Mouse (Mus musculus) CH12.LX (cell line): Measurements from ENCODE around the gene Gm20388.

Experiments used
- HCFC1 ChIP-seq: IDR thresholded peaks from 2 replicates; pipeline ENCODE4 v1.6.1; 2012; ENCODE audit warnings: low read depth, mild to moderate bottlenecking, inconsistent platforms, low read length, improper control_type of control experiment
- JUN ChIP-seq: IDR thresholded peaks from 2 replicates; pipeline ENCODE4 v1.6.1; 2011; ENCODE audit warnings: low read depth, mild to moderate bottlenecking, low read length, improper control_type of control experiment, moderate library complexity; ENCODE audit not compliant: insufficient read depth
- MXI1 ChIP-seq: IDR thresholded peaks from 2 replicates; pipeline ENCODE4 v1.6.1; 2011; ENCODE audit warnings: mild to moderate bottlenecking, low read depth, low read length, improper control_type of control experiment
- NRF1 ChIP-seq: IDR thresholded peaks from 2 replicates; pipeline ENCODE4 v1.6.1; 2014; ENCODE audit warnings: low read depth, mild to moderate bottlenecking, inconsistent platforms, low read length, improper control_type of control experiment, moderate library complexity
- POLR2A ChIP-seq: IDR thresholded peaks from 2 replicates; pipeline ENCODE4 v1.6.1; 2011; ENCODE audit warnings: low read depth, mild to moderate bottlenecking, improper control_type of control experiment, low read length
- RAD21 ChIP-seq: IDR thresholded peaks from 2 replicates; pipeline ENCODE4 v1.6.1; 2011; ENCODE audit warnings: low read depth, mild to moderate bottlenecking, low read length, improper control_type of control experiment, moderate library complexity

DNA sequence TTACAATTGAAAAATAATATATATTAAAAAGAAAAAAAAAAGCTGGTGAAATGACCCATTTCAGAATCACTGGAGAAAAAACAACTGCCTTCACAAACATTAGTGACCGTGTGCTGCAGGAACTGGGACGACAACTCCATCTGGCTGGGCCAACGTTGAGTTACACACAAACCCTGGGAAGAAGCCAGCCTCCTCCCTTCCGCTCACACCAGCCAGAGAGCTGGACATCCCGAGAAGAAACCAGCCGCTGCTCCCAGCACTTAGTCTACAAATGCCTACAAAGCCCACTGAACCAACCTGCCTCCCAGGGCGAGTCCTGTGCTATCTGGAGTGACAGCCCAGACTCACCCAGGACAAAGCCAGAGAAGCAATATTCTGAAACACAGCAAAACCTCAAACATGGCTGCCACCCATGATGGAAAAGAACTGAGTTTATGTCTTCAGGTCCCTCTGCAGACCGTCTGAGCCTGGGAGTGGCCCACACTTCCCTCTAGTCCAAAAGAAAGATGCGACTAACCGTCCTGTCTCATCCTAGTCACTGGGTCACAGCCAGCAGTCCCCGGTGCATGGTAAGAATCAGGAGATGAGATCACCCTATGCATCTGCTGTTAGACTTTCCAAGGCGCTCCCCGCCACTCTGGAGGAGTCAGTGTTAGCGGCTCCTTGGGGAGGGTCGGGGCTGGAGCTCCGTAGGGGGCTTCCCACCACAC lies 1651.2 kb downstream of the Gm20388 start:
- no peak for TF ChIP-seq HCFC1
- no peak for TF ChIP-seq RAD21
- TF ChIP-seq NRF1, result no peak
- TF ChIP-seq MXI1, result no peak
- TF ChIP-seq JUN, result no peak
- TF ChIP-seq POLR2A, result no peak
